Mouse (Mus musculus): ENCODE results near the gene Sez6l2. TPM values are rescaled to one million over a fixed set of nuclear protein-coding genes. Genes with fewer than 3 reads are reported as not detected.

Sez6l2 gene
- polyA plus RNA-seq, 1 experiment from 2014 or later, result 0.20 TPM

DNA sequence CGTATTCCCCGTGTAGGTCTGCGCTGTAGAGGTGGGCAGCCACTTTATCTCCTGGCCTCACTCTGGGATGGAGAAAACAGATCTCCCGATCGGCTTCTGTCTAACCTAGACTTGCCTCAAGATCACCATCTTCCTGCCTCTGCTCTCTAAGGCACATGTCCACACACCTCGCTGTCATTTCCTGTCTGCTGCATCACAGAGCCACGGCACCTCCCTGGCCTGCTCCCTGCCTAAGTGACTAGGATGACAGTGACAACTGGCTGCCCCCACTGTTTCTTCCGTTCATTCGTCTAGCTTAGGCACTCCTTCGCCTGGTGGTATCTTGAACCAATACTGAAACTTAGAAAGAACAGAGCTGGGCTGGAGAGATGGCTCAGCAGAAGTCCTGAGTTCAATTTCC, 49.2 kb downstream of the Sez6l2 start:
- H3K9me3 ChIP-seq (replicated peaks), result no peaks in the 10 kb centered on the region
- no peak overlapping the region for H3K27ac ChIP-seq
- DNase-seq (ENCODE audit: low spot score), result no peak
- H3K36me3 ChIP-seq, result no peaks in the 10 kb centered on the region
- no peaks in the 10 kb centered on the region for H3K27me3 ChIP-seq (ENCODE audit: low read depth, poor library complexity, severe bottlenecking)
- no peaks in the 10 kb centered on the region for H3K4me1 ChIP-seq
- 77% methylated on average over 10 of the region's 10 CpGs for WGBS
- no peak overlapping the region for H3K4me3 ChIP-seq

DNA sequence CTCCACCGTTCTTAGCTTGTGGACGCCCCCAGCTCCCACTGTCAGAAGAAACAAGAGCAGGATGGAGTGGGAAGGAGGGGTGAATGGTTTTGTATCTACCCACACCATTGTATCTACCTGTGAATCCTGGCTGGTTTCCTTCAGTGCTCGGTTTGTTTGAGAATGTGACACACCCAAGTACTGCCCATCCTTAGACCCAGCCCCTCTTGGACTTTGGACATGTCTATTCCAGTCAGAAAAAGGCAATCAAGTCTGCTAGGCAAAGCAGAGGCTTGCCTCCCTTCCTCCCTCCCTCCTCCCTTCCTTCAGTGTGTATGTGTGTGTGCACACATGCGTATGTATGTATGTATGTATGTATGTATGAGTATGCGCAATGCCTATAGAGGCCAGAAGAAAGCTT, 53.3 kb downstream of the Sez6l2 start:
- Histone ChIP-seq H3K4me1 (no peaks in the 10 kb centered on the region; the same call in 1 of the 2 replicates), H3K36me3 (no peaks in the 10 kb centered on the region), H3K9me3 (replicated peaks) (no peaks in the 10 kb centered on the region), H3K4me3 (no peak overlapping the region), H3K27me3 (ENCODE audit: low read depth, poor library complexity, severe bottlenecking) (no peaks in the 10 kb centered on the region), H3K27ac (no peak overlapping the region)
- 88% methylated on average over 5 of the region's 5 CpGs for WGBS
- no peak for DNase-seq (ENCODE audit: low spot score)

DNA sequence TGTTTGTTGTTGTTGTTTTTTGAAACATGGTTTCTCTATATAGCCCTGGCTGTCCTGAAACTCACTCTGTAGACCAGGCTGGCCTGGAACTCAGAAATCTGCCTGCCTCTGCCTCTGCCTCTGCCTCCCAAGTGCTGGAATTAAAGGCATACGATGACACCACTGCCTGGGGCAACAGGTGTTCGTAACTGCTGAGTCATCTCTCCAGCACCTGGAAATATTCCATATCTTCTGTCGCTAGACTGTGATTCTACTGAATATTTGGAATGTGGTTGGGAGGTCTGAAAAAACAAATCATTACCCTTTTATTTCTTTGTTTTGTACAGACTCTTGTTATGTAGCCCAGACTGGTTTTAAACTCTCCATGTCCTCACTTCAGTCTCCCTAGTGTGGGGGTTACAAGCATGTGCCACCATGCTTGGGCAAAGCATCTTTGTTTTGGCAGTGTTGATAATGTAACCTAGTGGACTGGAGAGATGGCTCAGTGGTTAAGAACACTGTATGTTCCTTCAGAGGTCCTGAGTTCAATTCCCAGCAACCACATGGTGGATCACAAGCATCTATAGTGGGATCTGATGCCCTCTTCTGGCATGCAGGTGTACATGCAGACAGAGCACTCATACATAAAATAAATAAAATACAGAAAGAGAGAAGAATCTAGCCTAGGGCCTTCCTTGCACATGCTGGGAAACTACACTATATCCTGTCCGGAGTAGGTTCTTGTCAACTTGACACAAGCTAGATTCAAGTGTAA, 53.9 kb downstream of the Sez6l2 start:
- no peaks in the 10 kb centered on the region for H3K36me3 ChIP-seq
- H3K9me3 ChIP-seq (replicated peaks), result no peaks in the 10 kb centered on the region
- H3K4me3 ChIP-seq, result no peak overlapping the region
- WGBS, result 91% methylated on average over 4 of the region's 4 CpGs
- H3K27ac ChIP-seq, result no peak overlapping the region
- DNase-seq (ENCODE audit: low spot score), result no peak
- no peaks in the 10 kb centered on the region; the same call in 1 of the 2 replicates for H3K4me1 ChIP-seq
- no peaks in the 10 kb centered on the region for H3K27me3 ChIP-seq (ENCODE audit: low read depth, poor library complexity, severe bottlenecking)

DNA sequence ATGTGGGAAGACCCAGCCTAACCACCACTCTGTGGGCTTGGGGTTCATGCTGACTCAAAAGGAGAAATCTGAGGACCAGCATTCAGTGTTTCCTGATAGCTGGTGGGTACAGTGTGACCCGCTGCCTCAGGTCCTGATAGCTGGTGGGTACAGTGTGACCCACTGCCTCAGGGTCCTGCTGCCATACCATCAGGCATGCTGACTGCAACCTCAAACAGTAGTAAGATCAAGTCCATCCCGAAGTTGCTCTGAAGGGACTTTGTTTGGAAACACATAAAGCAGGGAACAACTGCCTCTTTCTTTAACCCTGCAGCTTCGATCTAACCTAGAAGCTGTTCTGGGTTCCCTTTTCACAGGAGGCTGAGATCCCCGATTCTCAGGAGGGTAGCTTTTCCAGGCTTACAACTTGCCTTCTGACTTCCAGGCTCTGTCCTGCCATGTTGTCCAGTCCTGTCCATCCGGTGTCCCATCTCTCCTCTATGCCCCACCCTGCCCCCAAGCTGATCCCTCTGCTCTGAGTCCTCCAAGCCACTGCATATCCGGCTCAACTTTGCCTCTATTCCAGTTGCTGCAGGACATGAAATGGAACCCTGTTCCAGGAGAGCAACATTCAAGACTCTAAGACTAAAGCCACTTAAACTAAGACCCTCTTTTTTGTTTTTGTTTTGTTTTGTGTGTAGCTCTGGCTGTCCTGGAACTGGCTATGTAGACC, 57.1 kb downstream of the Sez6l2 start:
- no peak for DNase-seq (ENCODE audit: low spot score)
- Histone ChIP-seq H3K9me3 (replicated peaks) (no peaks in the 10 kb centered on the region), H3K36me3 (peaks cover 14% of the 10 kb centered on the region), H3K4me1 (no peaks in the 10 kb centered on the region; the same call in 1 of the 2 replicates), H3K27me3 (ENCODE audit: low read depth, poor library complexity, severe bottlenecking) (no peaks in the 10 kb centered on the region), H3K4me3 (no peak overlapping the region), H3K27ac (no peak overlapping the region)
- 85% methylated on average over 6 of the region's 6 CpGs for WGBS

DNA sequence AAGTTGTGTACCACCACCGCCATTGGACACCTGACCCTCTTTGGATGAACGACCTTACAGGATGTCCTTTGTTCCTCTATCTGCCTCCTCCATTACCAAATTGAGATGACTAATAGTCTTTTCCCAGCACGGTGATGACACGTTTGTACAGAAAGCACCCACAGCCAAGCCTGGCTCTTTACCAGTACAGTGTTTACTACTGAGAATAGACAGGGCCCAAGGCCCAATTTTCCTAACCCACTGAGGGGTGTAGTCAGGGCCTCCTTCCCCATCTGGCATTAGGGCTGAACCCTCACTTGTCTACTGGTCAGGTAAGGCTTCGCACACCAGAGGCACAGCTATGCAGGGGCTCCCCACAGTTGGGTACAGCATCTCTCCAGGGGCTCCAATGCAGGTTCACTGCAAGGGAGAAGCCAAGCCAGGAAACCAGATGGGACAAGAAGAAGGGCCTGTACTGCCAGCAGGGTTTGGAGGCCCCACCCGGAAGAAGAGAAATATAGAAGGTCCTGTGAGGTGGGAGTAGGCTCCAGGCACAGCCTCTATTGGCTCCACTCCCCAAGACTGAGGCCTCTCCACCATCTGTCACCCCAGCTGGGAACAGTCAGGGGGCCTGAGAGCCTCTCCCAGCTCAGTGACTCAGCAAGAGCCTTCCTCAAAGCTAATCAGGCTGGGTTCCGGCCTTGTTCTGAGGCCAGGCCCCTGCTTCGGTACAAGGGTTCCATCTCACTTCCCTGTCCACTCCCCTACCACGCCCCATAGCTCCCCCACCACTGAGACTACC, 58.1 kb downstream of the Sez6l2 start:
- Histone ChIP-seq H3K9me3 (replicated peaks) (no peaks in the 10 kb centered on the region), H3K4me1 (no peaks in the 10 kb centered on the region; the same call in 1 of the 2 replicates), H3K36me3 (peaks cover 23% of the 10 kb centered on the region), H3K27ac (peak overlapping the region; percentile 64), H3K4me3 (0 out of 2 replicates have a peak overlapping the region, but pooled peaks have one; percentile 1), H3K27me3 (ENCODE audit: low read depth, poor library complexity, severe bottlenecking) (no peaks in the 10 kb centered on the region)
- DNase-seq (ENCODE audit: low spot score), result no peak
- 72% methylated on average over 9 of the region's 9 CpGs for WGBS

DNA sequence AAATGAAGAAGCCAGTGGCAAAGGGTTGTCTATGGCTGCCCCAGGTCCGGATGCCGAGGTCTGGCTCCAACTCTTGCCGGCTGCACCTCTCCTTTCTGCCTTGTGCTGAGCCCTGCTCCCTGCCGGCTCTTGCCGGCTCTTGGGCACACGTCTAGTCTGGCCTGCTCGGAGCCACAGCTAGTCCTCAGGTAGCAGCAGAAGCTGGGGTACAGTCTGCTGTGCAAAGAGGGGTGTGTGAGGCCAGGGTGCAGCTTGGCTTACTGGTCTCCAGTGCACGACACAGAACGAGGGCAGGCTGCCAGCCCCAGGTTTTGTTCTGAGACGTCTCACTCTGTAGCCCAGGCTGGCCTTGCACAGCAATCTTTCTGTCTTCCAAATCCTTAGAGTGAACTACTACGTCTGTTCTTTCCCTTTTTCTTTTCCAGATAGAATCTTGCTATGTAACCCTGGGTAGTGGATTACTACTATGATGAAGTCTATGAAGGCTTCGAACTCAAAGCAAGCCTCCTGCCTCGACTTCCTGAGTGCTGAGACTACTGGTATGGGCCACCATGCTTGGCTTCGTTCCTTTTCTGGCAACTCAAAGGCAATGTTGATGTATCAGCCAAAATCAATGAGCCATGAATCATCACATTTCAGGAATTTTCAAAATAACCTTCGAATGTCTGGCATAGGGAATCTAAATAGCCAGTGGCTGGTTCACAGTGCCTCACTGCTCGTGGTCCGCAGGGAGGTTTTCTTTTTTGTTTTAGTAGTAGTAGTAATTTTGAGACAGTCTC, 59.1 kb downstream of the Sez6l2 start:
- H3K27me3 ChIP-seq (ENCODE audit: low read depth, poor library complexity, severe bottlenecking), result no peaks in the 10 kb centered on the region
- no peak for DNase-seq (ENCODE audit: low spot score)
- peaks cover 34% of the 10 kb centered on the region for H3K36me3 ChIP-seq
- H3K9me3 ChIP-seq (replicated peaks), result no peaks in the 10 kb centered on the region
- H3K4me1 ChIP-seq, result peaks cover 7% of the 10 kb centered on the region
- 0 out of 2 replicates have a peak overlapping the region, but pooled peaks have one; percentile 64 for H3K27ac ChIP-seq
- no peak overlapping the region for H3K4me3 ChIP-seq
- WGBS, result 88% methylated on average over 17 of the region's 17 CpGs

DNA sequence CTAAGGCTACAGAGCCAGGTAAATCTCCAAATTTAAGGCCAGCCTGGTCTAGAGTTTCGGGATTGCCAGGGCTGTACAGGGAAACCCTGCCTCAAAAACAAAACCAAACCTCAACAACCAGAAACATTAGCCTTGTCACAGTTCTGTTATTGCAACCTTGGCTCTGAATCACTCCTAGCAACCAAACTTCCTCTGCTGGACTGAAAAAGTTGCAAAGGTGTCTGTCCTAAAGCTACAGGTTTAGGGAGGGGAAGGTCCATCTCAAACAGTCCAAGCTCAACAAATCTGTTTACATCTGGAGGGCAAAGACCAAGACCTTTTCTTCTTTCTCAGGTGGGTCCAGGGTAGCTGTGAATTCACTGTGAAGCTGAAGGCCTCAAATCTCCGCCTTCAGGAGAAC, 60.7 kb downstream of the Sez6l2 start:
- peaks cover 22% of the 10 kb centered on the region for H3K4me1 ChIP-seq
- peaks cover 48% of the 10 kb centered on the region for H3K36me3 ChIP-seq
- no peak for DNase-seq (ENCODE audit: low spot score)
- WGBS, result 90% methylated on average over 2 of the region's 2 CpGs
- no peaks in the 10 kb centered on the region for H3K27me3 ChIP-seq (ENCODE audit: low read depth, poor library complexity, severe bottlenecking)
- H3K4me3 ChIP-seq, result no peak overlapping the region
- H3K27ac ChIP-seq, result no peak overlapping the region
- H3K9me3 ChIP-seq (replicated peaks), result no peaks in the 10 kb centered on the region

DNA sequence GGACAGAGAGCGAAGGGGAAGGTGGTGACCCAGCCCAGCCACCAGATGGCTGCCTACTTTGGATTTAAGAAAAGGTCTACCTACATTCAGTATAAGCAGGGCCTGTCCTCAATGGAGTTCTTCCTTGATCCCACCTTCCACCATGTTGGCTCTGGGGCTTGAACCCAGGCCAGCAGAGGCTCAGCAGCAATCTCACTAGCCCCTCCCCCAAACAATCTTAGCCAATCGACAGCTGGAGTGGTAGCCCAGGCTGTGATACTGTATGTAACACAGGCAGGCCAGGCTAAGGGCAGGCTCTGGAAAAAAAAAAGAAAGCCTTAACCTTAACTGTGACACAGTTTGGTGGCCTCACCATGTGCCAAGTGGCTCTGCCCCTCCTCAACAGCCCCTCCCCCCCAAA, 61.4 kb downstream of the Sez6l2 start:
- H3K4me3 ChIP-seq, result no peak overlapping the region
- H3K27me3 ChIP-seq (ENCODE audit: low read depth, poor library complexity, severe bottlenecking), result no peaks in the 10 kb centered on the region
- H3K4me1 ChIP-seq, result peaks cover 24% of the 10 kb centered on the region
- peaks cover 48% of the 10 kb centered on the region for H3K36me3 ChIP-seq
- no peak overlapping the region for H3K27ac ChIP-seq
- H3K9me3 ChIP-seq (replicated peaks), result no peaks in the 10 kb centered on the region
- no peak for DNase-seq (ENCODE audit: low spot score)
- 68% methylated on average over 2 of the region's 2 CpGs for WGBS

DNA sequence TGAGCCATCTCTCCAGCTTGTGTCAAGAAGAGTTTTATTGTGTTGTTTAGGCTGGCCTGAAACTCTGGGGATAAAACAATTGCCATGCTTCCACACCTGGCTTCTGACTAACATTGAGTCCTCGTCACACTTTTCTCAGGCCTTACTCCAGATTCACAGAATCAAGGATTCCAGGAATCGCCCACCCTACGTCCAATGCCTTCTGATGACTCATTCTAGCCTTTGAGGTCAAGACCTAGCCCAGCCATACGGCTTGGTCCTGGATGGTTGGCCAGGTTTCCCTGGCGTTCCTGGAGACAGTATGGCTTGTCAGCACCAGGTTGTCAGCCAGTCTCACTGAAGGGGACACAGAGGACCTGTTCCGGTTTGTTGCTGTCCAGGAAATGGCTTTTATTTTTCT, 62.0 kb downstream of the Sez6l2 start:
- H3K27ac ChIP-seq, result no peak overlapping the region
- WGBS, result 89% methylated on average over 6 of the region's 6 CpGs
- no peaks in the 10 kb centered on the region for H3K9me3 ChIP-seq (replicated peaks)
- peaks cover 48% of the 10 kb centered on the region for H3K36me3 ChIP-seq
- no peaks in the 10 kb centered on the region for H3K27me3 ChIP-seq (ENCODE audit: low read depth, poor library complexity, severe bottlenecking)
- DNase-seq (ENCODE audit: low spot score), result no peak
- H3K4me3 ChIP-seq, result no peak overlapping the region
- H3K4me1 ChIP-seq, result peaks cover 24% of the 10 kb centered on the region

DNA sequence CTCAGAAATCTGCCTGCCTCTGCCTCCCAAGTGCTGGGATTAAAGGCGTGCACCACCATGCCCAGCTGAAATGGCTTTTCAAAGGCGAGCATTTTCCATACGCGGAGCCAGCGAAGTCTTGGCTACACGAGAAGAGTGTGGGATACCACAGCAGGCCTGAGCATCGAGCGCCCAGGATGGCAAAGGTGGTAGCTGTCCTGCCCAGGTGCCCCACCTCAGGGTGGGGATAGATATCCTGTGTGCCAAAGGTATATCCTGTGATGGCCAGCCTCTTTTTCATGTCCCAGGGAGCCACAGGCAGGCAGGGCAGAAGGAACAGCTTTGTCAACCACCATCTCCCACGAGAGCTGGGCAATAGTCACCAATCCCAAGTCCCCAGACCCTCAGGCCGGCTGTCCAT, 62.5 kb downstream of the Sez6l2 start:
- H3K4me1 ChIP-seq, result peaks cover 27% of the 10 kb centered on the region
- no peaks in the 10 kb centered on the region for H3K9me3 ChIP-seq (replicated peaks)
- H3K4me3 ChIP-seq, result no peak overlapping the region
- no peak for DNase-seq (ENCODE audit: low spot score)
- H3K27me3 ChIP-seq (ENCODE audit: low read depth, poor library complexity, severe bottlenecking), result no peaks in the 10 kb centered on the region
- no peak overlapping the region for H3K27ac ChIP-seq
- 93% methylated on average over 10 of the region's 10 CpGs for WGBS
- peaks cover 48% of the 10 kb centered on the region for H3K36me3 ChIP-seq

DNA sequence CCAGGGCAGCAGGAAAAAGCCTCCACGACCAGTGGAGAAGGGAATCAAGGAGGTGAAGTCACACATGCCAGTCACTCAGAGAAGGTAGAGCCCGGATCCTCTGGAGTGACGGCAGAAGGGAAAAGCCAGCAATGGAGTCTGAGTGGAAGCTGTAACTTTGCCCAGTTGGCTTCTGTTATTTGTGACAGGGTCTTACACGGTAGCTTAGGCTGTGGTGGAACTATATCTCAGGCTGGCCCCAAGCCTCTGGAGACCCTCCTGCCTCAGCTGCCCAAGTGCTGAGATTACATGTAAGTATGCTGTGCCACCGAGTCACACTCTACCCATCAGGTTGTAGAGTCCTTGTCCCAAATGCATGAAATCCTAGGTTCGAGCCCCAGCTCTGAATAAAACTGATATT, 63.0 kb downstream of the Sez6l2 start:
- Histone ChIP-seq H3K9me3 (replicated peaks) (no peaks in the 10 kb centered on the region), H3K27ac (no peak overlapping the region), H3K4me1 (peaks cover 32% of the 10 kb centered on the region), H3K36me3 (peaks cover 48% of the 10 kb centered on the region), H3K4me3 (no peak overlapping the region), H3K27me3 (ENCODE audit: low read depth, poor library complexity, severe bottlenecking) (no peaks in the 10 kb centered on the region)
- no peak for DNase-seq (ENCODE audit: low spot score)
- WGBS, result 89% methylated on average over 6 of the region's 6 CpGs

DNA sequence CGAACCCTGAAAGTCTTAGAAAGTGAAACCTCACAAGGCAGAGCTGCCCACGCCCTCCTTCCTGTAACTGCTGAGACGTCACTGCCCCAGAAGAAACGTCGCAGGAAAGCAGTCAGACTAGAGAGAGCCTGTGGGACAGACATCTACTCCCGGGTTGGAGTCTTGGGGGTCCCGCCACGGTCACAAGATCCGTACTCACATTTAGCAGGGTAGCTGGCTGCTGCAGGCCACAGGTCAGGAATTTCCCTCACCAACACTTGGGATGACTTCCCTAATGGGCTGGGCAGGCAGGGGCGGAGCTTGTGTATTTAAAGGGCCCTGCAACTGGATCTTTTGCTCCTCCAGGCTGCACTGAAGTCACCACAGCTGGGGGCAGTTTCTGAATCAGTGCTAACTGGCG, 64.0 kb downstream of the Sez6l2 start, which contains the start of gene Mvp:
Mvp (minus strand) TSS at position 302 of the 400 bp plus-strand sequence.
- peak within 1 kb of the TSS; percentile 98 for H3K27ac ChIP-seq
- DNase-seq (ENCODE audit: low spot score), result peak; percentile 54
- 50% methylated on average over 11 of the region's 11 CpGs for WGBS
- peaks cover 48% of the 10 kb centered on the region for H3K36me3 ChIP-seq
- H3K27me3 ChIP-seq (ENCODE audit: low read depth, poor library complexity, severe bottlenecking), result no peaks in the 10 kb centered on the region
- peak within 1 kb of the TSS; percentile 87 for H3K4me3 ChIP-seq
- H3K4me1 ChIP-seq, result peaks cover 42% of the 10 kb centered on the region
- H3K9me3 ChIP-seq (replicated peaks), result no peaks in the 10 kb centered on the region

Data from limb, embryonic 10.5 days (tissue).